Mouse (Mus musculus) urinary bladder, postnatal 36 days (tissue): ENCODE data around the gene Smdt1.

ENCODE experiments used
- DNase-seq, 2 experiments: peaks; one replicate each; pipeline ENCODE4 v3.0.0; 2022; ENCODE audit warnings: low spot score in 2 of 2, mixed read lengths in 1 of 2

Smdt1 gene

GRCm38 (mm10) chr15:82338593-82339112 is at the start of gene Smdt1, which contains the start of the genes Naga and Pheta2:
Smdt1 (plus strand) TSS chr15:82338959.
Naga (minus strand) TSS chr15:82338925.
Pheta2 (plus strand) TSS chr15:82338942.
- peak; percentile 92 to 95 for DNase-seq

GRCm38 (mm10) chr15:82290252-82290651 is 48.5 kb upstream of the Smdt1 start:
- no peak for DNase-seq

- no peak for DNase-seq
Measured at GRCm38 (mm10) chr15:82292851-82293250, 45.9 kb upstream of the Smdt1 start.

- no peak for DNase-seq
Measured at GRCm38 (mm10) chr15:82293271-82293711, 45.5 kb upstream of the Smdt1 start.

GRCm38 (mm10) chr15:82294059-82294458 is 44.7 kb upstream of the Smdt1 start:
- DNase-seq, result no peak

GRCm38 (mm10) chr15:82298764-82299561 is 39.8 kb upstream of the Smdt1 start, which contains the start of gene Wbp2nl:
Wbp2nl (plus strand) TSS chr15:82298954.
- no peak for DNase-seq

GRCm38 (mm10) chr15:82307107-82307506 is 31.7 kb upstream of the Smdt1 start:
- no peak for DNase-seq

GRCm38 (mm10) chr15:82308416-82308815 is 30.3 kb upstream of the Smdt1 start:
- no peak for DNase-seq

GRCm38 (mm10) chr15:82317839-82318238 is 20.9 kb upstream of the Smdt1 start:
- DNase-seq, result peak in 1 of 2 experiments; percentile 42

- DNase-seq, result no peak
Measured at GRCm38 (mm10) chr15:82319613-82320012, 19.1 kb upstream of the Smdt1 start.

GRCm38 (mm10) chr15:82322195-82322594 is 16.6 kb upstream of the Smdt1 start:
- no peak for DNase-seq

GRCm38 (mm10) chr15:82325382-82325781 is 13.4 kb upstream of the Smdt1 start:
- no peak for DNase-seq

GRCm38 (mm10) chr15:82335194-82335593 is 3.6 kb upstream of the Smdt1 start:
- no peak for DNase-seq

GRCm38 (mm10) chr15:82336629-82337028 is 2.1 kb upstream of the Smdt1 start:
- DNase-seq, result no peak

GRCm38 (mm10) chr15:82337875-82338274 is 884 bp upstream of the Smdt1 start:
- DNase-seq, result no peak

- no peak for DNase-seq
Measured at GRCm38 (mm10) chr15:82339150-82339549, 391 bp downstream of the Smdt1 start.

GRCm38 (mm10) chr15:82339634-82340254 is 985 bp downstream of the Smdt1 start:
- DNase-seq, result no peak

- no peak for DNase-seq
Measured at GRCm38 (mm10) chr15:82340414-82341035, 1.8 kb downstream of the Smdt1 start.

GRCm38 (mm10) chr15:82341036-82341501 is 2.3 kb downstream of the Smdt1 start:
- DNase-seq, result peak; percentile 35 to 61

GRCm38 (mm10) chr15:82341675-82342542 is 3.1 kb downstream of the Smdt1 start:
- DNase-seq, result no peak

GRCm38 (mm10) chr15:82342543-82342935 is 3.8 kb downstream of the Smdt1 start:
- DNase-seq, result no peak
